Mouse (Mus musculus) lung, postnatal 0 days (tissue): Measurements from ENCODE around the gene Mast4.

Experiments used
- CTCF ChIP-seq: IDR thresholded peaks from 2 replicates; pipeline ENCODE4 v1.5.1; 2016; ENCODE audit warnings: antibody characterized with exemption, mild to moderate bottlenecking
- EP300 ChIP-seq: IDR thresholded peaks from 2 replicates; pipeline ENCODE4 v1.6.1; 2016; ENCODE audit warnings: antibody characterized with exemption, mild to moderate bottlenecking, control low read depth

- TF ChIP-seq EP300 (no peak), CTCF (no peak)
Observed at GRCm38 (mm10) chr13:103151944-103152343, 182.4 kb downstream of the Mast4 start.
